Mouse (Mus musculus) kidney, postnatal 14 days (tissue): ENCODE measurements around the gene Nfkbia.

ENCODE experiments used
- DNase-seq: peaks from one replicate; pipeline ENCODE4 v3.0.0; 2022; ENCODE audit warnings: mixed read lengths

The Nfkbia gene

GRCm38 (mm10) chr12:55492184-55492898 is at the start of gene Nfkbia:
Gene Nfkbia (minus strand): TSS chr12:55492647.
- peak; percentile 96 for DNase-seq

GRCm38 (mm10) chr12:55539157-55539556 is 46.7 kb upstream of the Nfkbia start:
- DNase-seq, result no peak

- no peak for DNase-seq
Measured at GRCm38 (mm10) chr12:55538328-55538971, 46.0 kb upstream of the Nfkbia start.

- DNase-seq, result no peak
Measured at GRCm38 (mm10) chr12:55537742-55538141, 45.3 kb upstream of the Nfkbia start.

- peak; percentile 4 for DNase-seq
Measured at GRCm38 (mm10) chr12:55536537-55537135, 44.2 kb upstream of the Nfkbia start.

- DNase-seq, result no peak
Measured at GRCm38 (mm10) chr12:55526983-55527752, 34.7 kb upstream of the Nfkbia start.

GRCm38 (mm10) chr12:55518061-55518738 is 25.8 kb upstream of the Nfkbia start:
- peak; percentile 39 for DNase-seq

- no peak for DNase-seq
Measured at GRCm38 (mm10) chr12:55508817-55509216, 16.4 kb upstream of the Nfkbia start.

- no peak for DNase-seq
Measured at GRCm38 (mm10) chr12:55507332-55507935, 15.0 kb upstream of the Nfkbia start.

GRCm38 (mm10) chr12:55506029-55506330 is 13.5 kb upstream of the Nfkbia start:
- DNase-seq, result peak; percentile 64

GRCm38 (mm10) chr12:55505314-55506028 is 13.0 kb upstream of the Nfkbia start:
- DNase-seq, result no peak

GRCm38 (mm10) chr12:55499031-55499430 is 6.6 kb upstream of the Nfkbia start:
- peak; percentile 86 for DNase-seq

GRCm38 (mm10) chr12:55497737-55498136 is 5.3 kb upstream of the Nfkbia start:
- DNase-seq, result no peak

- DNase-seq, result no peak
Measured at GRCm38 (mm10) chr12:55495902-55496605, 3.6 kb upstream of the Nfkbia start.

GRCm38 (mm10) chr12:55495114-55495901 is 2.9 kb upstream of the Nfkbia start:
- DNase-seq, result peak; percentile 86

- DNase-seq, result no peak
Measured at GRCm38 (mm10) chr12:55493381-55493780, 934 bp upstream of the Nfkbia start.

GRCm38 (mm10) chr12:55492941-55493340 is 494 bp upstream of the Nfkbia start:
- peak; percentile 55 for DNase-seq

GRCm38 (mm10) chr12:55491516-55492183 is 797 bp downstream of the Nfkbia start:
- peak; percentile 99 for DNase-seq

- DNase-seq, result peak; percentile 42
Measured at GRCm38 (mm10) chr12:55490722-55491449, 1.6 kb downstream of the Nfkbia start.
